Mouse (Mus musculus) adrenal gland, postnatal 4 days (tissue): ENCODE measurements around the gene Gm28043. TPM values are rescaled to one million over a fixed set of nuclear protein-coding genes. Genes with fewer than 3 reads are reported as not detected.

Source experiments
- DNase-seq, 2 experiments: peaks; one replicate each; pipeline ENCODE4 v3.0.0; 2021 to 2022; ENCODE audit warnings: low spot score in 2 of 2, mixed read lengths in 2 of 2
- total RNA-seq, 2 experiments: library from RNA; stranded (reverse); gene quantifications; 2 replicates each; pipeline ENCODE4 v1.2.3; 2021

Gene Gm28043
- total RNA-seq, 2 experiments from 2014 or later, result 6.3 to 7.8 TPM

DNA sequence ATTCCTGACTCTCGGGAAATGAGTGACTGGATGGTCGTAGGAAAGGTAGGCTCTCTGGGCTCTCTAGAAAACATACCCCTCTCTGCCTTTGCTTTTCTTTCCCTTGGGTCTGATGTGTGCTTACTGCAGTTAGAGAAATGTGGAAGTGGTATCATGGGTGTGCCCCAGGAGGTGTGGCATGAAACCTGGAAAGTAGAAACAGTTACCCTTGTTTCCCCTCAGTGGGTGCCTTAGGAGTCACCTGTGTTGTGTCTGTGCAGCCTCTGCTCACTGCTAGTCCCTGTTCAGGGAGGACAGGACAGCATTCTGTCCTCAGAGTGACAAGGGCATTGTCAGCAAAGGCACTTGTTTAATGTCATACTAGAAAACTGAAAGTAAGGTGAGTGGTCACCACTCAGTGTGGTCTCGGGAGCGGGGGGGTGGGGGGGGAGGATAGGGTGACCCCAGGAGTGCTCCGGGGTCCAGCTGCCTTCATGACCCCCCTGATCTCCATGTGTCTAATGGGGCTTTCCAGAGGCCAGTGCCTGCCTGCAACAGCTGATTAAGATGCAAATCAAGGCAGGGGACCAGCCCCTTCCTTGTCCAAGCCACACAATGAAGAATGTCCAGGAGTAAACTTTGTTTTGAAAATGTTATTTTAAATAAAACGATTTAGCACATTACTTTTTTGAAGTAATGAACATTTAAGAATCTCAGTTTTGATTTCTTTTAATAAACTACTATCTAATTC is 64.5 kb downstream of the Gm28043 start:
- no peak for DNase-seq

DNA sequence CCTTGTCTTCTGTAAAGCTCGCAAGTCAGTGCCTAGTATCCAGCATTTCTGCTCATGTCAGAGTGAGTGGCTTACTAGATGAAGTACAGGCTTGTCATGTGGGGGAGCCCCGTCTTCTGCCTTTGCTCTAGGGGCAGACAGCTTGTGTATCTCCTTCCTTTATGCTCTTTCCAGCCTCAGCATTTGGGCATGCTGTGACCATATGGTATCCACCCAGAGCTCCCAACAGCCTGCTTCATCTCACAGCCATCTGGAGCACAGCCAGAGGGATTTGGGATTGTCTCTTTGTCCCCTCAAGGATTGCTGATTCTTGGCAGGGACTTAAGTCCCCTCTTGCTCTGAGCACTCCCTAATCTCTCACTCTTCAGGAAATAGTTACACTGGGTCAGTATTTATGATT is 65.5 kb downstream of the Gm28043 start:
- no peak for DNase-seq

DNA sequence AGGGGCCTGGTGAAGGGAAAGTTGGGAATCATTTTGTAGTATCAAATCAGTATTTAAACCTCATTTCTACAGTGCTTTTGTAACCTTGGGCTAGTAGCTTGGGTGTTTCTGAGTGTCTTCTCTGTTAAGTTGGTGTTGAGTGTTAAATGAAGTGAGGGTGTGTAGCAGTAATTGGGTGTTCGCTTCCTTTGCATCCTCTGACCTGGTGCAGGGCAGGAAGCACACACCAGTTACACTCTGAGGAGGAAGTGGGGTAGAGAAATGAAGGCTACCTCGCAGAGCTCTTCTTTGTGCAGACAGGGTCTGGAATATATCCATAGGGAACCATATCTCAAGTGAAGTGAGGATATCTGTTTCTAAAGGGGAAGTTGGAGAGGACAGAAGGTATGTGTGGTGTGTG is 66.2 kb downstream of the Gm28043 start:
- DNase-seq, result no peak

DNA sequence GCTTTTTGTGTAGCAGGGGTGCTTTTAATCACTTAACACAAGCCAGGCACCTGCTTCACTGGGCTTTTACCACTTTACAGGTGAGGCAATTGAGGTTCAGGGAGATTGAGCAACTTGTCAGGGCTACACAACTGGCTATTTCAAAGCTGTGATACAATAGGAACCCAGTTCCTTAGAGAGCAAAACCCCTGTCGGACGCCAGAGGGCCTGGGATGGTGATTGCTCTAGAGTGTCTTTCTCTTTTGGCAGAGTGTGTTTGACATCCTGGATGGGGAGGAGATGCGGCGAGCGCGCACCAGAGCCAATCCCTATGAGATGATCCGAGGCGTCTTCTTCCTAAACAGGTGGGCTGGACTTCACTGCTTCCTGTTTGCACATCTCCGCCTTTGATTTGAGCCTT is 67.0 kb downstream of the Gm28043 start:
- DNase-seq, result no peak

DNA sequence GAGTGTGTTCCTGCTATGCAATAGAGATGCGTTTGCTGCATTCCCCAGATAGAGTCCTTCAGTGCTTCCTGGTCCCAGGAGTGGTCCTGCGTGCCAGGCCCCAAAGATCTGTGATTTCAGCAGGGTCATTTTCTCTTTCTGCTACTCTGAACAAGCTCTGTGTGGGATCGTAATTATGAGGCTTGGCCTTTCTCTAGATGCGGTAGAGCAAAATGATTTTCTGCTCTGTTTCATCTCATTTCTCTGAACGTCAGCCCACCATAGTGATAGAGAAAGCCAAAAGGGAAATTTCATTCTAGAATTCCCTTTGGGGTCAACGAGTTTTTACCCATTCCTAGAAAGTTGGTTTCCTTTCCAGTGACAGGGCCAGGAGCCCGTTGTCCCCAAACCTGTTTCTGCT is 67.6 kb downstream of the Gm28043 start:
- DNase-seq, result no peak

DNA sequence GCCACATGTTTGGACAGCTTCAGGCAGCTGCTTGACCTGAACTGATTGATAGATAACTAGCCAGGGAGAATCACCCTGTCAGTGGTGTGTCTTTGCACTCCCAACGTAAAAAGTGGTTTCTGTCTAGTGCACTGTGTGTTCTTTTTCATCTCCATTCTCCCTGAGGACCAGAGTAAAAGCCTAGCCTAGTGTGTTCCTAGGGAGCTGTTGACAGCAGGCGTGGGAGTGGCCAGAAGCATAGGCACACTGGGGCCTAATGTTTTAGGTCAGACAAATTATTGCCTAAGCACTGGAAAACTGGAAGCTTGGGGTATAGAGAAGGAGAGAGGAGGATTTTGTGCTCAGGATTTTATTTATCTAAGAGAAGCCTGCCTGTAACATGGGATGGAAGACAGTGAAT is 68.5 kb downstream of the Gm28043 start:
- DNase-seq, result no peak

DNA sequence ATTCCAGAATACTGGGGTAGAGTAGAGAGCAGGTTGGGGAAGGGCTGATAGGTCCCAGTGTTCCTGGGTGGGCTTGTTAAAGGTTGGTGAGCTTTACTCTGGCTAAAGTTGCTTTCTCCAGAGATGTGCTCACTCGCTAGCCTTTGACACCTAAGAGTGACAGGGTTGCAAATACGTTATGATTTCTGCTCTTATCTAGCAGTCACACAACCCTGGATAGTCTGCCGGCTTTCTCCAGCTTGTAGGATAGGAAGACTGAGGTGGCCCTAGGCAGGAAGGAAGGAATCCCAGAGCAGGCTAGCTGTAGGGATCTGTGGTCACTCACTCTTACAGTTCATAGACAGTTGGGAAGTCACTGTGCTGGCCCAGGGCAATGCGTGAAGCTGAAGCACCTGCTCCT is 69.6 kb downstream of the Gm28043 start:
- no peak for DNase-seq

DNA sequence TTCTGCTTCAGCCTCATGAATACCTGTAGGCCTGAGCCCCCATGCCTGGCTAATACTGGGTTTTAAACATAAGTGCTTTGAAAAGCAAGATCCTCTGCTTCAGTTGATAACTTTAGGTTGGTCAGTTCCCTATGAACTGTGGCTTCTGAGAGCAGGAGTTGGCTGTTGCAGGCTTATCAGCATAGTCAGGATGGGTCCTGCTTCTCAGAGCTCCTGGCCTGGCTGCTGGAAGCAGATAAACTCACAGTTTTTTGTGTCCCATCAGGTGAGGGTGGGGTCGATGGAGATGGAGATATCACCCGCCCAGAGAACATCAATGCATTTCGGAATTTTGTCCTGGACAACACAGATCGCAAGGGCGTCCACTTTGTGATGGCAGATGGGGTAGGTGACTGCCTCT is 72.1 kb downstream of the Gm28043 start:
- no peak for DNase-seq

DNA sequence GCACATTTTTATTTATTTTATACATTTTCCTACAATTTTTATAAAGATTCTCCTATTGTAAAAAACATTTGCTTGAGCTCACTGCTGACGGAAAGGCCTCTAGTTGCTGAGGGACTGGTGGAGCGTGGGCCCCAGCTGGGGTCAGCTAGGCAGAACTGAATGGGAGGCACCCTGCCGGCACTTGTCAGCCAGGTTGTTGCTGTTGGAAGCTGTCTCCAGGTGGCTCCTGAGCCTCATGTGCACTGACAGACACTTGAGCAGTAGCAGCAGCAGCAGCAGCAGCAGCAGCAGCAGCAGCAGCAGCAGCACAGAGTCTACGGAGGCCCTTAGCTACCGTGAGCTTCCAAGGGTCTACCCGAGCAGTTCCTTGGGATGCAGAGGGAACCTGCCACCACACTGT is 72.7 kb downstream of the Gm28043 start:
- DNase-seq, result no peak

DNA sequence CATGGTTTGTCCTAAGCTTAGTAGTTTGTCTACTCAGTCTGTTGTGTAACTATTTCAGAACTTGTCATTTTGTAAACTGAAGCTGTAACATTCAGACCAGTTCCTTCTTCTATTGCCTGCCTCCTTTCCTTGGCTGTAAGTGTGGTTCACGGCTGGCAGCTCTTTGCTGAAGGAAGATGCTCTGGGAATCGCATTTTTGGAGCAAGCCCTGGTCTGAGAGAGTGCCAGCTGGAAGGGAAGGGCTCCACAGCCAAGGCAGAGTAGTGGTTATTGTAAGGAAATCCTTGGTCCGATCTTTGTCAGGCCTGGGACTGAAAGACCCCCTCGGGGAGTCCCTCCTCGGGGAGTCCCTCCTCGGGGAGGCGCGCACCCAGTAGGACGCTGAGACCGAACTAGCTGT is 73.9 kb downstream of the Gm28043 start:
- DNase-seq, result no peak

DNA sequence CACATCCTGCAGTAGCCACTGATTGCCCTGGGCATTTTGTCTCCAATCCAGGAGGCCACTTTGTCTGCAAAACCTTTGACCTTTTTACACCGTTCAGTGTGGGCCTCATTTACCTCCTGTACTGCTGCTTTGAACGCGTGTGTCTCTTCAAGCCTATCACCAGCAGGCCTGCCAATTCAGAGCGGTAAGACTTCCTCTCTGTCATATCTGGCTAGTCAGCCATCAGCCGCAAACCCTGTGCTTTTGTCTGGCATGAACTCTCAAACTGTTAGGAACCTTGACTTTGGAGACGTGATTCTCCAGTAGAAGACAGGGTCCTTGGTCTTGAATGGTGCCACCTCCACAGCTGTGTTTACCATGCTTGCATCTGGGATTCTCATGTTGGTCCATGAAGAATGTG is 75.6 kb downstream of the Gm28043 start:
- DNase-seq, result no peak

DNA sequence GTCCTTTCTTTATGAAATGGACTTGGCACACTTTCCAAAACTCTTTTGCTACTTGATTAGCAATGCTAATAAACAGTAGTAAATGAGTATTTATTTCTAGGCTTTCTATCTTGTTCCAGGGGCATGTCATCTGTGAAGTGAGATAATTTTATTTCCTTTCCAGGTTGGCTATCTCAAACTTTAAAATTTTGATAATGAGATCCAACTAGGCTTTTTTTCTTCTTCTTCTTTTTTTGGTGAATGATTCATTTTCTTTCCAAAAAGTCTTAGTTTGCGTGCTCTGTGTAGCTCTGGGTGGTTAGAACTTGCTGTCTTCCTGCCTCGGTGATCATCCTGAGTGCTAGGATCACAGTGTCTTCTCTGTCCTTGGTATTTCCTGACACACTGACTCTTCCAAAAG is 78.2 kb downstream of the Gm28043 start:
- DNase-seq, result no peak

DNA sequence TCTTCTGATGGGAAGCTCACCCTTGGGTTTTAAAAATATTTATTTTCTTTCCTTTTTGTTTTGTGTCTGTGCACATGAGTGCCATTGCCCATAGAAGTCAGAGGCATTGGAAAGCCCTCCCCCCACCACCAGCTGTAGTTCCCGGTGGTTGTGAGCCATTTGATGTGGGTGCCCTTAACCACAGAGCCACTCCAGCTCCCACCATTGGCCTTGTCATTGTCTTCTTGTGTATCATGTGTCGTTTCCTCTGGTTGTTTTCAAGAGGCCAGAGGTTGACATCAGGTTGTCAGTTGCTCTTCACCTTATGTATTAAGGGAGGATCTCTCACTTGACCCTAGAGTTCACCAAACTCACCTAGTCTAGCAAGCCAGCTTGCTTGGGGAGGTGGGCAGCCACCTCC is 78.9 kb downstream of the Gm28043 start:
- no peak for DNase-seq

DNA sequence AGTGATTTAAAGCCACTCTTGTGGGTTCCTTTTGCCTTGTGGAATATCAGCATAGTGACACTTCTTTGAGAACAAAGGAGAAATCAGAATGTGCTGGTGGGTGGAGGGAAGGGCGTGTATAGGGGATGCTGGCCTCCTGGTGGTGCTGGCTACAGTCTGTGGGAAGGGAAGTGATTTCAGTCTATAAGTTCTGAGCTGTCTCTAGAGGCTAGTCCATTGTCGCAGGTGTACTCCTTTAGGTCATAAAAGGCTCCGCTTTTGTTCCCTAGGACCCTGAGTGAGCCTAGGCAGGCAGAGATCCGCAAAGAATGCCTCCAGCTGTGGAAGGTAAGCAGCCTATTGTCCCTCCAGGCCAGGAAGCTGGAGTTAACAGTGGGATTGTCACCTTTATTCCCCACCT is 79.8 kb downstream of the Gm28043 start:
- DNase-seq, result no peak

DNA sequence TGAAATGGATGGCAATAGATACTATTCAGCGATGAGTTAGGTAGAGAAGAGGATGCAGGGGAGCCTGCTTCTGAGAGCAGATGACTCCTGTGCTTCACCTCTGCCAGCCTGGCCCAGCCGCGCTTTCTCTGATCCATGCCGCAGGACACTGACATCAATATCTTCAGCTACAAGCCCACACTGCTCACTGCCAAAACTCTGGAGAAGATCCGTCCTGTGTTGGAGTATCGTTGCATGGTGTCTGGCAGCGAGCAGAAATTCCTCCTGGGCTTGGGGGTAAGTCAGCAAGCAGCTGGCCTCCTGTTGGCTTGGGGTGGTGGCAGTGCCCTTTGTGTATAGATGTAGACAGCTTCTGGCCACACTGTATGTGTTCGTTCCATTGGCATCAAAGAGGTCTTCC is 82.3 kb downstream of the Gm28043 start:
- DNase-seq, result no peak

DNA sequence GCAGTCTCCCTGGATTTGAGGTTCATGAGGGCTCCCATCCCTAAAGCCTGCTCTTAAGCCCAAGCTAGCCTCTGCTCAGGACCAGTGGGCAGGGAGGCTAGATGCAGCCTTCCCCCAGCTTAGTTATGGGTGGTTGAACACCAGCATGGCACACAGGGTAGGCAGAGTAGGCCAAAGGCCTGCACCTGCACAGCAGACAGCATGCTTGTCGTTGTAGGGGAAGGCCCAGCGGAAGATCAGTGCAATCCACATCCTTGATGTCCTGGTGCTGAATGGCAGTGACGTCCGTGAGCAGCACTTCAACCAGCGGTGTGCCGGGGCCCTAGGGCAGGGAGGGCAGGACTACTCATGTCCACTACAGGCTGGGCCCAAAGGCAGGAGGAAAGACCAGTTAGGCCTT is 83.7 kb downstream of the Gm28043 start:
- DNase-seq, result no peak

DNA sequence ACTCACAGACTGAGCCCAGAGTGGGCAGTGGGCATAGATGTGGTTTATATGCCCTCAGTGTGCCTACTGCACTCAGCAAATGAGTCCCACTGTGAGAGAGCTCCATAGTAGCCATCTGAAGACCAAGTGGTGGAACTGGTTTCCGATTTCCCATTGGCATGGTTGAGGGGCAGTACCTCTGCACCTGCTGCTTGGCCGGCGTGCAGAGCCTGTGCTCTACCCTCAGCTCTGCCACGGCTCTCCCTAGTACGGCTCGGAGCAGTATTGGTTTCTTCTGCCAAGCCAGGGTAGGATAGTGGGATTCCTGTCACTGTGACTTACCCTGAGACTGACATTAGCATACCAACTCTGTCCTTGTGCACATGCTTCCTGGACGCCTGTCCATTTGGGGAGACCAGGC is 85.9 kb downstream of the Gm28043 start:
- DNase-seq, result no peak

DNA sequence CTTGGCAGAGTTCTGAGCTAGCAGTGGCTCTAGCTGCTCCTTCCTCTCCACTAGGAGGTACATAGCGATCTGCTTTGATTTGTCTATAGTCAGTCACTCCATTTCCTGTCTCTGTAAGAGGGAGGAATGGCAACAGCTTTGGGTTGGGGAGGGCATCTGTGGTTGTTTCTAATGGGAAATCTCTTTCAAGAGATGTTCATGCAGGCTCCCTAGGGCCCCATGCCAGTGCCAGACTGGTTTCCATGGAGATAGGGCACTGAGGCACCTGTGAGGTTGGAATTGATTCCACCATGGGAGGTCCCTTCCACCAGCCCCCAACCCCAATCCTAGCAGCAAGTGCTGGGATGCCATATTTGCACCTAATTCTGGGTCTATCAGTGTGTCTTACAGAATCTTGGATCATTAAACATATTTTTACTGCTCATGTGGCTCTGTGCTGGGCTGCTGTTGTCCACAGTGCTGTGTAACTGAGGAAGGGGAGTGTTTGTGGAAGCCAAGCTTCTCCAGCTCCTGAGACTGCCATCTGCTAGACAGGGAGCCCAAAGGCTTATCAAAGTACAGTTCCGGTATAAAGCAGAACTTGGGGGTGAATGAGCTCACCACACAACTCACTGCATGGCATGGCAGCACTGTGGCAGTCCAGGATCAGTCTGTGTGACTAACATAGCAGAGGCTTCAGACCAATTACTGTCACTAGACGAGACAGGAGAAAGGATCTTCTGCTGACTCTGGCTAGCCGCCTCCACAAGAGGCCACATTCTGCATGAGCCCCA is 88.4 kb downstream of the Gm28043 start:
- no peak for DNase-seq

DNA sequence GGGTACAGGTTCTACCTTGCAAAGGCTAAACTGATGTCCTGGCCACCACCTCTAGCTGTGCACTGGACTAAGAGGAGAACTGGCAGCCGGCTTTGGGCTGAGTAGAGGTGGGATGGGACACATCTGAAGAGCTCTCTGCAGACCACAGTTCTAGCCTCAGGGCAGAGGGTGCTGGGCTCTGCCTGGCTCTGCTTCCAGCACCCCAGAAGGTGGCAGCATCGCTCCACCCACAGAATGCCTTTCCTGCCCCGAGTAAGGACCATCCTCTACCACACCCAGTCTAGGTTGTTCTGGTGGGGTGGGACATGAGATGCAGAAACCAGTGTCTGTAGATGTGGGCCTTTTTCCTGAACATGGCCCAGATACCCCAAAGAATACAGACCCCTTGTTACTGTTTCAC is 90.1 kb downstream of the Gm28043 start:
- DNase-seq, result no peak

DNA sequence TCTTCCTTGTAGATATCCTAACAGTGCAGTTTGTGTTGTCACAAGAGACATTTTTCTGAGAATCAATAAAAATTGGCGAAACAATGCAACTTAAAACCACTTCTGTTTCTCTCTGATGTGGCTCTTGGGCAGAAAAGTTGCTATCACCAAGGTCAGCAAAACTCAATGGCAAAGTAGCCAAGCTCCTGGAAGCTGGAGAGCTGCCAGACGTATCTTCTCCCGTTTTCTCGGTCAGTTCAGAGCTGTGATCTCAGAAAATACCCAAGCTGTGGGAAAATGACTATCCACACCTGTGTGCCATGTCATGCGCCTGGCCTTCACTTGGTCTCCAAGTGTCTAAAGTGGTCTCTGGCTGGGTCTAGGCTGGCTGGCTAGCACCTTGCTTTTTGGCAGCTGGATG is 91.2 kb downstream of the Gm28043 start:
- no peak for DNase-seq

DNA sequence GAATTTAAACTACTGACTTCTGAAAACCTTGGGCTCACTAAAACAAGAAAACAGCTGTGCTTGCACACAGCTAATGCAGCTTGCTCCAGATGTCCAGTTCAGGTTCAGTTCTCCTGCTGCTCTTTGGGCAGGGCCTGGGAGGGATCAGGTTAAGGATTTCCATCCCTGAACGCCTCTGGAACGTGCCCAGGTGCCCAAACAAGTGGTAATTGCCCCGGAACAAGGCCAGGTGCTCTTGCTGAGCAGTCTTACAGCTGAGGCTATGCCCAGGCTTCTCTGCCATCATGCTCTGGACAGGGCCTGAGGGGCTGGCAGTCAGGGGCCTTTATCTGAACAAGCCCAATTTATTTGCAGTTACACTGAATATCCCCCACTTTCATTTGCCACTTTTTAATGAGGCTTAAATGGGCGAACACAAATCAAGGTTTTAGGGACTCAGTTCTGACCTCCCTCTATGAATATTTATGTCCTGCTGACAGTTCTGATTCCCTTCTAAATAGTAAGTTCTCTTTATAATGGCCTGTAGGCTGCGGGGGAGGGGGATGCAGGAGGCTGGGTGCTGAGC is 92.4 kb downstream of the Gm28043 start:
- DNase-seq, result no peak

DNA sequence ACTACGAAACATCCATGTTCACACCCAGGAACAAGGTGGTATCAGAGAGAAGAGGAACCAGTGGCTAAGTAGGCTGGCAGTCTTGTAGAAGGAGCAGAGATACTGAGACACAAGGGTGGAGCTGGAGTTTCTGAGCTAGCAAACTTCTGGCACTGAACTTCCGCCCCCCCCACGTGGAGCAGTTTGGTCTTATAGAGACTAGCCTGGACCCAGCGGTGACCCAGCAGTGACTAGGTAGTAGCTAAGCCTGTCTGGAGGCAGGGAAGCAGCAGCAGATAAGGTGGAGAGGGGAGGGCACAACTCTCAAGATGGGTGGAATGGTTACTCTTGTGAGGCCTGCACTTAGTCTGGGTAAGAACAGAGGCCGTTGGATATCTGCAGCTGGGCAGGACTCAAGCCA is 94.1 kb downstream of the Gm28043 start:
- DNase-seq, result no peak

DNA sequence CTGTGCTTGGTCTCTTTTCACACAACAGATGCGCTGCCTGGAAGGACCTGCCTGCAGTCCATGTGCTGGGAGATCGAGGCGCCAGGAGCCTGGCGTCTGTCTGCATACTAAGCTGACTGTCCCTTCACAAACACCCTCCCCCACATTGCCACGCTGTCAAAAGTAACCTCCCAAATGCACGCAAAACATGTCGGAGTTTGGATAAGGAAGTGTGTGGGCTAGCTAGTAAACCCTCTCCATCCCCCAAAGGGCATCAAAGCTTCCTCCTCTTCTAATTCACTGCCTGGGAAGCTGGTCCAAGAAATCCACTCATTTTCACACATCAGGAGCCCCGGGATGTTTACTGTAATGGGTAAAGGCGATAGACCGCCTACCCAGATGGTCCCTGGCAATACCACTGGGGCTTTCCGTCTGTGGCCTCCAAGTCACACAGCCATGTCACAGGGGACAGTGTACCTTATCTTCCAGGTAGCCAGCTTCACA is 95.9 kb downstream of the Gm28043 start:
- no peak for DNase-seq
